Mouse (Mus musculus) large intestine, adult 2 months (tissue): ENCODE data around the gene Preb. TPM values are rescaled to one million over a fixed set of nuclear protein-coding genes. Genes with fewer than 3 reads are reported as not detected.
A peak's percentile ranks its signal among the peaks of the same experiment; 100 is the strongest.

Experiments
- DNase-seq: peaks from one replicate; pipeline ENCODE4 v3.0.0-alpha.2; 2012; ENCODE audit warnings: low read depth, low spot score
- WGBS: fragments of 180-500 bp; shearing (Covaris S2); methylation state at CpG from one replicate; pipeline ENCODE4 v1.1.7; 2018; 5-methylcytosine and 5-hydroxymethylcytosine counted together
- polyA plus RNA-seq: library from polyadenylated mRNA; depleted of rRNA; stranded (reverse); fragments of >200 nt; gene quantifications from 2 replicates; pipeline ENCODE4 v1.2.3, GENCODE M21; 2012

Gene Preb
- polyA plus RNA-seq, 1 experiment = 408 TPM

- 71% methylated on average over 5 of the region's 5 CpGs for WGBS
- DNase-seq = no peak
Measured at GRCm38 (mm10) chr5:30925217-30925616, 34.9 kb downstream of the Preb start.

GRCm38 (mm10) chr5:30924614-30925013 lies 35.5 kb downstream of the Preb start:
- no peak for DNase-seq
- WGBS = 85% methylated on average over 8 of the region's 8 CpGs

- no peak for DNase-seq
- 75% methylated on average over 6 of the region's 6 CpGs for WGBS
Measured at GRCm38 (mm10) chr5:30923119-30923518, 37.0 kb downstream of the Preb start.

GRCm38 (mm10) chr5:30922581-30923041 lies 37.5 kb downstream of the Preb start:
- DNase-seq = no peak
- 62% methylated on average over 10 of the region's 10 CpGs for WGBS

- WGBS = 2% methylated on average over 38 of the region's 40 CpGs
- DNase-seq = peak; percentile 67
Measured at GRCm38 (mm10) chr5:30921256-30922033, 38.7 kb downstream of the Preb start, which contains the start of gene Khk. Gene Khk (plus strand): TSS chr5:30921431.

GRCm38 (mm10) chr5:30920621-30921020 lies 39.5 kb downstream of the Preb start:
- 26% methylated on average over 19 of the region's 19 CpGs for WGBS
- no peak for DNase-seq

- no peak for DNase-seq
Measured at GRCm38 (mm10) chr5:30919831-30920614, 40.1 kb downstream of the Preb start.

GRCm38 (mm10) chr5:30918691-30919090 lies 41.5 kb downstream of the Preb start:
- WGBS = 86% methylated on average over 8 of the region's 8 CpGs
- DNase-seq = no peak

More at GRCm38 (mm10) chr5:30919831-30920614, 40.1 kb downstream of the Preb start:
- WGBS = 63% methylated on average over 11 of the region's 11 CpGs

- no peak for DNase-seq
- 87% methylated on average over 31 of the region's 31 CpGs for WGBS
Measured at GRCm38 (mm10) chr5:30917891-30918670, 42.1 kb downstream of the Preb start.

GRCm38 (mm10) chr5:30917348-30917747 lies 42.8 kb downstream of the Preb start:
- 93% methylated on average over 11 of the region's 11 CpGs for WGBS
- DNase-seq = no peak

- DNase-seq = no peak
- WGBS = 95% methylated on average over 9 of the region's 9 CpGs
Measured at GRCm38 (mm10) chr5:30916841-30917240, 43.3 kb downstream of the Preb start.

GRCm38 (mm10) chr5:30915974-30916433 lies 44.2 kb downstream of the Preb start:
- peak; percentile 87 for DNase-seq
- 2% methylated on average over 7 of the region's 7 CpGs for WGBS

GRCm38 (mm10) chr5:30915456-30915855 lies 44.7 kb downstream of the Preb start:
- no peak for DNase-seq
- 61% methylated on average over 9 of the region's 9 CpGs for WGBS

GRCm38 (mm10) chr5:30914849-30915248 lies 45.3 kb downstream of the Preb start:
- 67% methylated on average over 6 of the region's 6 CpGs for WGBS
- DNase-seq = no peak

GRCm38 (mm10) chr5:30914101-30914635 lies 46.0 kb downstream of the Preb start:
- WGBS = 65% methylated on average over 7 of the region's 7 CpGs
- no peak for DNase-seq

- no peak for DNase-seq
- 51% methylated on average over 12 of the region's 13 CpGs for WGBS
Measured at GRCm38 (mm10) chr5:30913060-30913841, 46.9 kb downstream of the Preb start, which contains the start of gene Emilin1. Gene Emilin1 (plus strand): TSS chr5:30913402.

GRCm38 (mm10) chr5:30912156-30912555 lies 48.0 kb downstream of the Preb start:
- 71% methylated on average over 5 of the region's 5 CpGs for WGBS
- no peak for DNase-seq

- no peak for DNase-seq
Measured at GRCm38 (mm10) chr5:30910481-30910880, 49.7 kb downstream of the Preb start.

GRCm38 (mm10) chr5:30909863-30910262 lies 50.3 kb downstream of the Preb start:
- no peak for DNase-seq
- 71% methylated on average over 7 of the region's 7 CpGs for WGBS
